Mouse (Mus musculus) bone marrow macrophage, adult 2 months (primary cell): ENCODE results near the gene 9430097D07Rik.

Experiments used
- CTCF ChIP-seq: IDR thresholded peaks from 2 replicates; pipeline ENCODE4 v1.5.1; 2012; ENCODE audit warnings: low read depth, mild to moderate bottlenecking, low read length, moderate library complexity
- POLR2A ChIP-seq: IDR thresholded peaks from 2 replicates; pipeline ENCODE4 v1.6.1; 2012; ENCODE audit warnings: mild to moderate bottlenecking, low read depth, low read length, borderline replicate concordance

DNA sequence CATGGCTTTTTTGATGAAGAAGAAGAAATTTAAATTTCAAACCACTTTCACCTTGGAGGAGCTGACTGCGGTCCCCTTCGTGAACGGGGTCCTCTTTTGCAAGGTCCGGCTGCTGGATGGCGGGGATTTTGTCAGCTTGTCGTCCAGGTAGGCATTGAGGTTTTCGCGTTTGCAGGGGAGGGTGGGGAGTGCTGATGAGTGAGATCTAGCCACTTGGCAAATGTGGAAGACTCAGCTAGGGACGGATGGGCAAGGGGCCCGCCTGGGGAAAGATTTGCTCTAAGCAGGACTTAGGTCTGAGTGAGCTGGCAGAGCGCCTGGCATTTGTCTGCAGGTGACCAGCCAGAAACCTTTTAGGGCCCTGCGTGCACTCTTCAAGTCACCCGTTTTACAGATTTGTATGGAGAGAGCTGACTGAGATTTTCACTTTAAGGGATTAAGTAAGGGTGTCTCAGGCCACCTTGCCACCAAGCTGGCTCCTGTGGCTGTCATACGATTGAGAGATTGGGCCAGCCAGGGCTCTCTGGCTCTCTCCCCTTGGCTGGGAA is 39.3 kb downstream of the 9430097D07Rik start:
- TF ChIP-seq CTCF (no peak), POLR2A (no peak)
